Mouse (Mus musculus) layer of hippocampus, postnatal 25 days (tissue): Measurements from ENCODE around the gene Rnf20. TPM values are rescaled to one million over a fixed set of nuclear protein-coding genes. Genes with fewer than 3 reads are reported as not detected.
"Not testable (repeated sequence)": the region's sequence is repeated elsewhere in the genome, so short reads cannot be mapped to it uniquely, and the experiment has no call there.

ENCODE experiments used
- DNase-seq, 2 experiments: peaks; one replicate each; pipeline ENCODE4 v3.0.0; 2022; ENCODE audit warnings: mixed read lengths in 2 of 2, low spot score in 1 of 2; ENCODE audit errors: extremely low spot score in 1 of 2
- total RNA-seq, 2 experiments: library from RNA; stranded (reverse); gene quantifications; 2 replicates each; pipeline ENCODE4 v1.2.3; 2021

The Rnf20 gene
- total RNA-seq = 10 to 100 TPM; 60.5 to 73.3 TPM

- peak; percentile 89 to 95 for DNase-seq
These were observed at the start of gene Rnf20 for GRCm38 (mm10) chr4:49631319-49632138. TSS of gene Rnf20 (plus strand) at chr4:49632006.

- DNase-seq = no peak
These were observed 47.6 kb upstream of the Rnf20 start for GRCm38 (mm10) chr4:49583965-49584831.

- DNase-seq = no peak
These were observed 46.2 kb upstream of the Rnf20 start for GRCm38 (mm10) chr4:49585524-49586101.

- DNase-seq = no peak
These were observed 45.0 kb upstream of the Rnf20 start for GRCm38 (mm10) chr4:49586811-49587210.

GRCm38 (mm10) chr4:49590152-49590551, 41.7 kb upstream of the Rnf20 start:
- no peak for DNase-seq

GRCm38 (mm10) chr4:49596846-49597182, 35.0 kb upstream of the Rnf20 start:
- DNase-seq = peak in 1 of 2 experiments; percentile 43

GRCm38 (mm10) chr4:49597183-49598100, 34.4 kb upstream of the Rnf20 start, which contains the start of gene Tmem246:
TSS of gene Tmem246 (minus strand) at chr4:49597876.
- DNase-seq = peak; percentile 49 to 76

GRCm38 (mm10) chr4:49603161-49603560, 28.6 kb upstream of the Rnf20 start:
- DNase-seq = no peak

GRCm38 (mm10) chr4:49604016-49604546, 27.7 kb upstream of the Rnf20 start:
- no peak for DNase-seq

- DNase-seq = no peak
These were observed 27.2 kb upstream of the Rnf20 start for GRCm38 (mm10) chr4:49604616-49605015.

GRCm38 (mm10) chr4:49605459-49605858, 26.3 kb upstream of the Rnf20 start:
- DNase-seq = no peak

GRCm38 (mm10) chr4:49616924-49617323, 14.9 kb upstream of the Rnf20 start:
- no peak for DNase-seq

GRCm38 (mm10) chr4:49619861-49620260, 11.9 kb upstream of the Rnf20 start:
- DNase-seq = not testable (repeated sequence)

- DNase-seq = no peak
These were observed 9.5 kb upstream of the Rnf20 start for GRCm38 (mm10) chr4:49622272-49622671.

GRCm38 (mm10) chr4:49623916-49624315, 7.9 kb upstream of the Rnf20 start:
- no peak for DNase-seq

- DNase-seq = not testable (repeated sequence)
These were observed 6.8 kb upstream of the Rnf20 start for GRCm38 (mm10) chr4:49624969-49625368.

- DNase-seq = peak; percentile 61 to 90
These were observed 4.8 kb upstream of the Rnf20 start for GRCm38 (mm10) chr4:49626973-49627372.

GRCm38 (mm10) chr4:49628941-49629340, 2.9 kb upstream of the Rnf20 start:
- no peak for DNase-seq

- no peak for DNase-seq
These were observed 304 bp downstream of the Rnf20 start for GRCm38 (mm10) chr4:49632139-49632481.

GRCm38 (mm10) chr4:49637821-49638220, 6.0 kb downstream of the Rnf20 start:
- no peak for DNase-seq
